Mouse (Mus musculus) cerebellum, postnatal 10 days (tissue): ENCODE results near the gene Acsbg1.
A peak's percentile ranks its signal among the peaks of the same experiment; 100 is the strongest.
"Not testable (repeated sequence)": the region's sequence is repeated elsewhere in the genome, so short reads cannot be mapped to it uniquely, and the experiment has no call there.

Experiments
- DNase-seq, 2 experiments: peaks; one replicate each; pipeline ENCODE4 v3.0.0; 2021; ENCODE audit warnings: mixed read lengths in 2 of 2

Gene Acsbg1

DNA sequence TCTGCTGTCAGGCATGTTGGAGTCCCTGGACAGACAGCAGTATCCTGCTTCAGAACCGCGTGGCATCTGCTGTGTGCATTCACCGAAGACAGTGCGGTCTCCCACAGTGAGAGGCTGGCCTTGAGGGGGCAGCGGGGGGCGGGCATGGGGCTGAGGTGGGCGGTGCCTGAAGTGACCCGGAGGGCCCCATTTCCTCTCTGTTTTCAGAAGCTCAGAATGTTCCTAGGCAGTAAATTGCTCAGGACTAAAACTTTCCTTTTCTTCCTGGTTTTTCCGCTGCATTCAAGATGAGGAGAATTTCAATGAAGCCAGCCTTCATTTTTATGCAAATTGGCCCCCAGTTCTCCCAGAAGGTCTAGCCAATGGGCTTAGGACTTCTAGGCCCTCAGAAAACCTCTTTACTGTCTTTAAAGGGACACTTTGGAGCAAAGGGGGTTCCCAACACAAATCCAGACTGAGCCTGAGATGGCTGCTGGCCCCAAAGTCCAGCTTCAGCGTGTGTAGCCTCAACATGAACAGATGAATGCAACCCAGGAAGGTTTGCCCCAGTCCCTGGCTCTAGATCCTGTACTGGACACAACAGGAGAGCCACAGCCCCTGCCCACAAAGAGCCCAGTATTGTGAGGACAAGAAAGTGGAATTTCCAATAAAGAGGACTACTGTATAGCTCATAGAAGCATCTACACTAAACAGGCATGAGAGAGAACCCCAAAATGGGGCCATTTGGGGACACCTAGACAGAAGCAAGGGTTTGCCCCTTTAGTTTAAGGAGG lies at the start of gene Acsbg1:
Gene Acsbg1, minus strand, starts transcription at position 266 of the 773 bp plus-strand sequence.
- peak; percentile 43 to 63 for DNase-seq

- no peak for DNase-seq
Measured at GRCm38 (mm10) chr9:54708085-54708484, 46.4 kb upstream of the Acsbg1 start.

GRCm38 (mm10) chr9:54707288-54707999 lies 45.8 kb upstream of the Acsbg1 start:
- DNase-seq, result peak; percentile 43 to 60

DNA sequence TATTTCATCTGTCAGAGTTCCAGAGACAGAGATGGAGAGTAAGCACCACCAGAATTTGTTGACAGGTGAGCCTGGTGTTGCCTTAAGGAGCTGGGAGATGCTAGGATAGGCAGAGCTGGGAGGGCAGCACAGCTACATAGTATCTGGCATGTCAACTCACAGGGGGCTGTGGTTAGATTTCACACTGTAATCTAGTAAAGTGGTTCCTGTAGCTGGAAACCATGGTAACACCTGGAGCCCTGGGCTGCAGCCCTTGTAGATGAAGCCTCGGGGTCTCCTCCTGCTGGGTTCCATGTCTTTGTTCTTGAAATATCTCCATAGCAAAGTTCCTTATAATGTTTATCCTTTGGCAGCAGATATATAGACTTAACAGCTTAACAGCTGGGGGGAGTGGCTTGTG lies 43.9 kb upstream of the Acsbg1 start:
- no peak for DNase-seq

DNA sequence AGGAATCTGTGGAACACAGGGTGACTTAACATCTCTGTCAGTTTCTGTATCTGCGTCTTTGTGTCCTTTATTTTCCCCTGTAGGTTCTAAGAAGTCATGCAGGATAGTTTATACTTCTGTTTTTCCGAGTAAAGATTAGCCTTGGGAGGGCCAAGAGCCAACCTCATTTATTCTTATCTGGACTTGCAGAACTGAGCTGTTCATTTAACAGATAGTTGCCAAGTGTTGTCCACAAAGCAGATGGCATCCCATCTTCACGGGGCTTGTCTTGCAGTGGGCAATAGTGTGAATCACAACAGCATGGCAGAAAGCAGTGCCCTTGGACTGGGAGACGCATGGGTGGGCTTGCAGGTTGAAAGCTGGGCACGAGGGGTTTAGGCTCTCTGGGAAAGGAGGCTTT lies 42.7 kb upstream of the Acsbg1 start:
- no peak for DNase-seq

DNA sequence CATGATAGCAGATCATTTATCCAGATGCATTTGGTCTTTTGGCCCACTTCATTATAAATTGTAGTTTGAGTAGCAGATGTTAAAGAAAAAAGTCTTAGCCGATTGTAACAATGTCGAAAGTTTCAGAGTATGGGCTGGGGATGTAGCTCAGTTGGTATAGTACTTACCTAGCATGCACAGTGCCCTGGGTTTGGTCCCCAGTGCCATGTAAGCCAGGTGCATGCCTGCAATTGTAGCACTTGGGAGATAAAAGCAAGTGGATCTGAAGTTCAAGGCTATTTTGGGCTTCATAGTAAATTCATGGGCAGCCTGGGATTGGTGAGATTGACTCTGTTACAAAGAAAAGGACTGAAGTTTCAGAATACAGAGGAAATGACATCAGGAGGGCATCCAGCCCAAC lies 40.9 kb upstream of the Acsbg1 start:
- DNase-seq, result no peak

DNA sequence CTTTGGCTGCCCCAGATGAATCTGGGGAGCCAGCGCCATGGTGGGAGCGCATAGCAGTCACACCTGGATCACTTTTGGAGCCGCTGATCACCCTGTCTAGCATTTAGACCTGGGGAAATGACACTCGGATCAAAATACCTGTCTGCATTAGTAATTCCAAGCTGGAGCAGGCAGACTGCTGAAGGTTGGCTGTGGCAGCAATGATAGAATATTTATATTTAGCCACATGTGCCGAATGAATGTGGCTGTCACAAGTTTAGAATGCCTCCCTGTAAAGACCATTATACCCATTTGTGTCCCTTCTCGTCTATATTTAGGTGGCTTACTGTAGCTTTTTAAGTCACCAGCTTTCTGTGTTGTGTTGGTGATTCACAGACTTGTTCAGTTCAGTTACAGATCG lies 39.1 kb upstream of the Acsbg1 start:
- DNase-seq, result no peak

- no peak for DNase-seq
Measured at GRCm38 (mm10) chr9:54700174-54700475, 38.5 kb upstream of the Acsbg1 start.

DNA sequence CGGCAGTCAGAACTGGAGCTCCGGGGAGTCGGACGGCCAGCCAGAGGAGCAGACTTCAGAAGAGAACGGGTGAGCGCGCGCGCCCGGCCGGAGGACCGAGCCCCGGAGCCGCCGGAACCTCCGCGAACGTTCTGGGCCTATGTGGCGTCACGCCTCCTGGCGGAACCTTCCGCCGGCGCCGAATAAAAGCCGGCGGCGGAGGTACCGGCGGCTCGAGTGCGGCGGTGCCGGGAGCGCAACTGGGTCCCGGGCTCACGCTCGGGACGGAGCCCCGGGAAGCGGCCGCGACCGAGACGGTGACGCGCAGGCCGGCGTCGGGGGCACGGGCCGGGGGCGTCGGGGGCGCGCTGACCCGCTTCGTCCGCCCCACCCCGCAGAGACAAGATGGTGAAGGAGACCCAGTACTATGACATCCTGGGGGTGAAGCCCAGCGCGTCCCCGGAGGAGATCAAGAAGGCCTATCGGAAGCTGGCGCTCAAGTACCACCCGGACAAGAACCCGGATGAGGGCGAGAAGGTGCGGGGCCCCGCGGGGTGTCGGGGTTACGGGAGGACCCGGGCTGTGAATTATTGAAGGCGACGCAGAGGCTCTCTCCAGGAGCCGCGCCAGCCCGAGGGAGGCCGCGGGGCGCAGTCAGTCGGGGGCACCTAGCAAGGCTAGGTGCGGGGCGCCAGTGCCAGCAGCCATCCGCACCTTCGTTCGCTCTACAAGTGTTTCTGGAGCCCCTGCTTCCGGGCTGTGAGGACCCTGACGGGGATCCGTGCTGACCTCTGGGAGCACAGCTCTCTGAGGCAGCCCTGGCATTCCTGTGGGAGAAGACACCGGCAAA lies 37.9 kb upstream of the Acsbg1 start:
- DNase-seq, result peak; percentile 82 to 86

DNA sequence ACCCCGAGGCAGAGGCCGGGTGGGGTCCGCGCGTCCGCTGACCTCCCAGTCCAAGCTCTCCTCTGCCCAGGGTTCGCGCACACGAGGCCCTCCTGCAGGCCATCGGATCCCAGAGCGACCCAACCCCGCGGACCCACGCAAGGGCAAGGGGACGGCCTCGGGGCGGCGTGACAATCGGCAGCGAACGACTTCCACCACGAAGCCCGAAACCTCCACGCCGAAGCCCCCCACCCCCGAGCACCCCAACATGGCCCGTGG lies 37.3 kb upstream of the Acsbg1 start:
- no peak for DNase-seq

- DNase-seq, result no peak
Measured at GRCm38 (mm10) chr9:54698318-54699086, 36.8 kb upstream of the Acsbg1 start, which contains the start of gene Dnaja4. Dnaja4 (plus strand) TSS chr9:54698873.

DNA sequence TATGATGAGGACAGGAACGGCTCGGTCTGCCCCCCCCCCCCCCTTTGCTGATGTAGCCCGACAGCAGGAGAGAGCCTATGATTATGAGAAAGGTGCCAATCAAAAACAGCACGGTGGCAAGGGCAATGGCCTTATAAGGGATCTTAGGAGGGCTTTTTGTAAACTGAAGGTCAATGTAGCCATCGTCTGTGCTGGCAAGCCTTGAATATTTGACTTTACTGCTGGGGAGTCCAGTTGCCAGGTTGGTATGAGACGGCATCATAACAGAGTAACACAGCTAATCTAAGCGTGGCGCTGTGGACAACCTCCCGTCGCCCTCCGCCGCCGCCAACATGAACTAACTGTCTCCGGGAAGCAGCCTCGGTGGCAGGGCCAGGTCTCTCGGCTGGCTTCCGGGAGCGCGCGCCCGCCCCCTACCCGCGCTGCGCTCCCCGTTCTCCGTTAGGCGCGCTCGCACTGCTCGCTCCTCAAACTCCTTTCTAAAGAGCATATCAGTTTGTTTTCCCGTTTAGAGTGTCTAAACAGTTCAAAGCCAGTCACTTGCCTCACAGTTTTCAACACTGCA lies 29.7 kb upstream of the Acsbg1 start:
- DNase-seq, result peak; percentile 40 to 48

- not testable (repeated sequence) for DNase-seq
Measured at GRCm38 (mm10) chr9:54690697-54691096, 29.0 kb upstream of the Acsbg1 start.

DNA sequence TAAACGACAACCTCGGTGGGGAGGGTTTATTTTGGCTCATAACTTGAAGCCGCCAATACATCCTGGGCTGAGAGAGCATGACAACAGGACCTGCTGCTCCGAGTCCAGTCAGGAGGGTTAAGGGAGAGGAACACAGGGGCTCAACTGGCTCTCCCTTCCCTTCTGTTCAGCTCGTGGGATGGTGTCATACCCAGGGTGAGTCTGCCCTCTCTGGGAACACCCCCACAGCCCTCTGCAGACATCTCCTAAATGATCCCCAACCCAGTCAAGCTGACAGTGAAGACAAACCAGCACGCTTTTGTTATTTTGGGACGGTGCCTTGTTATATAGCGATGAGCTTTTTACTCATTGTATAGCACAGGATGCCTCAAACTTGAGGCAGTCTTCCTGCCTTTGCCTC lies 27.8 kb upstream of the Acsbg1 start:
- DNase-seq, result no peak

DNA sequence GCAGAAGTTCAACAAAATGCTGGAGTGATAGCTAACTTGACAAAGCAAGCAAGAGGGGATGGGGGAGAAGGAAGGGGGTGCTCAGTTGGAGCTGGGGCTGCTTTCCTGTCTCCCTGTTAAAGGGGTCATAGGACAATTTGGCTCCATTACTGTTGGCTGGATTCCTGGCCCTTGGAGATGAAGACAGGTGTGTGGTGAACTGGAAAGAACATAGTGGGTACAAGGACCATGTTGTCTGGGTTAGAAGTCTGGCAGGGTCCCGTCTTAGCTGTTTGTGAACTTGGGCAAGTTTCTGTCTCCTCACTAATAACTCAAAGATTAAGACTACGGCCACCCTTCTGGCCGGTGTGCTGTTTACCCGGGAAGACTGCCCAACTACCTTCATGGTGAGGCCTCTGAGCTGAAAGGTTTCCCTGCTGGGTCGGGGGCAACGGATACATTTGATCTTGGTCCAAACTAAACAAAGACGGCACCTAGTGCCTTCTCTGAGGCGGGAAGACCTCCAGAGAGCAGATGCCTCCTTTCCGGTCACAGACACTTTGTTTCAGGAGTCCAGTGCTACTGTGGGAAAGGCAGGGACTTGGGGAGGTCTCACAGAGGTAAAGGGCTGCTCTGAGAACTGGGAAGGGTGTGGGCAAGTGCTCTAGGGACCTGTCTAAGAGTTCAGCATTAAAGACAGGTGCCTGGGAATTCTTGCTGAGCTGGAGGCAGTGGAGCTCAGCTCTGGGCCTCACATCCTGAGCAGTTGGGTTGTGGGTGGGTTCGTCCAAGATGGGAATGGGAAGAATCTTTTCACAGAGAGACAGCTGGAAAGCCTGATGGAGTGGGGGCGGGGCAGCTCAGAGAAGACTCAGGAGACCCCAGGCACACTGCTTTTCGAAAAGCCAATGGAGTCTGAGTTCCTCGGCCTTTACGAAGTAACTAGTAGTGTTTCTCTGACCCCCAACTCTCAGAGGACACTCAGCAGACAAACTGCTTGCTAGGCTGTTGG lies 25.9 kb upstream of the Acsbg1 start:
- DNase-seq, result peak in 1 of 2 experiments; percentile 27

DNA sequence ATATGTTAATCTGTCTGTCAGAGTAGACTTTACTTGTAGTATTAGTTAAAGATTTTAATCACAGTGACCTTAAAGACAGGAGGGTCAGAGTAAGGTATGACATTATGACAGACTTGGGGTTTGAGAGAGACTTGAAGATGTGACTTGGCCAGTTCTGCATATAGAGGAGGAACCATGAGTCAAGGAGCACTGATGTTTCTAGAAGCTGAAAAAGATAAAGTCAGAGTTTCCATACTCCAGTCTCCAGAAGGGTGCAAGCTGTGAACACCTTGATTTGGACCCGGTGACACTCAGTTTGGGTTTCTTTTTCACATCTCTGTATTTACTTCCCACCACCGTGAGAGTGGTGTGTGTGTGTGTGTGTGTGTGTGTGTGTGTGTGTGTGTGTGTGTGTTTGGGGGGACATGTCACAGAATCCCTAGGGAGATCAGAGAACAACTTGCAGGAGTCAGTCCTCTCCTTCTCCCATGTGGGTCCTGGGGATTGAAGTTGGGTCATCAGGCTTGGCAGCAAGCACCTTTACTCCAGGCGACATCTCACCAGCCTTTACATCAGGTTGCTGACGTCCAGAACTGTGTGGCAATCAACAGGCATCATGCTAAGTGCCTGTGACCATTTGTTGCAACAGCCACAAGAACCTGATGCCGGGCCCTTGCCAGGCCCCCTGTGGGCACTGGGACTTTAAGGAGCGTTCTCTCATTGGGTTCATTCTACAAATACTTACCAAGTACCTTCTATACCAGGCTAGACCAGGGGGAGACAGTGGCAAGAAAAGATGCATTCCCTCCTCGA lies 22.3 kb upstream of the Acsbg1 start:
- DNase-seq, result no peak

DNA sequence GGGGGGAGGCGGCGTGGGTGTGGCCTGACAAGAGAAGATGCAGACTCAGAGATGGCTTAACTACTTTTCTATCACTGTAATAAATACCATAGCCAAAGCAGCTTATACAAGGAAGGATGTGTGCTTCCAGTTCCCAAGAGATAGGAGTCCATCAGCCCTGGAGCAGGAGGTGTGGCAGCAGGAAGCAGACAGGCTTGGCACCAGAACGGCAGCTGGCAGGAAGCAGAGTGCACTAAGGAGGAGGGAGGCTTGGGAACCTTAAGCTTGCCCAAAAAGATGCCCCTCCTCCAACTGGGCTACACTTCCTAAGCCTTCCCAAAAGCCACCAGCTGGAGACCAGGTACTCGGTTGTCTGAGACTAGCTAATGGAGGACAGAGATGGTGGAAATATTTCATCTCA lies 21.2 kb upstream of the Acsbg1 start:
- DNase-seq, result peak; percentile 86 to 89

GRCm38 (mm10) chr9:54676531-54676986 lies 14.9 kb upstream of the Acsbg1 start:
- peak; percentile 90 to 92 for DNase-seq

GRCm38 (mm10) chr9:54673887-54674286 lies 12.2 kb upstream of the Acsbg1 start:
- DNase-seq, result no peak

DNA sequence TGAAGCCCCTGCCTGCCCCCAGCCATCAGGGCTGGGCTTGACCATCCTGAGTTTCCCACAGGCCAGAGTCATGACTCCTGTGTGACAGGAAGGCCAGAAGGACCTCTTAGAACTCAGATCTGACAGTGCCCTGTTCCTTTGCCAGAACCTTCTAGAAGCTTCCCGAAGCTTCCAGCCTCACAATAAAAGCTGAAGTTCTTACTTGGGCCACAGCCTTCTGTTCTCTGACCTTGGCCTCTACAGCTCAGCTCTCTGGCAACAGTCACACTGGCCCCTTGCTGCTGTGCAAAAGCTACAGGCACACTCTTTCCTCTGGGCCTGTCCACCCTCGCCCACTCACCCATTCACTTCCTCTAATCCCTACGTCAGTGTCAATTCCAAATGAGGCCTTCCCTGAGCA lies 10.3 kb upstream of the Acsbg1 start:
- DNase-seq, result peak in 1 of 2 experiments; percentile 17
